Mouse (Mus musculus): ENCODE measurements at regions not wholly inside any gene's neighbourhood (a gene's known extent, or its start where the extent isn't known, plus 50 kb on each side); places are given as distances from the start of the nearest gene placed in this dataset.

GRCm38 (mm10) chr14:8867641-8868040 is 201.6 kb upstream of the 4930452B06Rik start:
- no peak for DNase-seq (ENCODE audit: low read depth in 2 of 2, low spot score in 2 of 2)

- DNase-seq (ENCODE audit: low read depth in 2 of 2, low spot score in 2 of 2) = no peak
These were observed 185.5 kb upstream of the 4930452B06Rik start for GRCm38 (mm10) chr14:8851572-8851971.

GRCm38 (mm10) chr14:8850208-8850607 is 184.2 kb upstream of the 4930452B06Rik start:
- no peak for DNase-seq (ENCODE audit: low read depth in 2 of 2, low spot score in 2 of 2)

GRCm38 (mm10) chr14:8833516-8833915 is 167.5 kb upstream of the 4930452B06Rik start:
- no peak for DNase-seq (ENCODE audit: low read depth in 2 of 2, low spot score in 2 of 2)

GRCm38 (mm10) chr14:8800217-8800616 is 134.2 kb upstream of the 4930452B06Rik start:
- DNase-seq (ENCODE audit: low read depth in 2 of 2, low spot score in 2 of 2) = peak; percentile 5 to 6

GRCm38 (mm10) chr14:8789348-8789747 is 123.3 kb upstream of the 4930452B06Rik start:
- no peak for DNase-seq (ENCODE audit: low read depth in 2 of 2, low spot score in 2 of 2)

GRCm38 (mm10) chr14:8760541-8760940 is 94.5 kb upstream of the 4930452B06Rik start:
- DNase-seq (ENCODE audit: low read depth in 2 of 2, low spot score in 2 of 2) = no peak

GRCm38 (mm10) chr14:8736831-8737230 is 70.8 kb upstream of the 4930452B06Rik start:
- DNase-seq (ENCODE audit: low read depth in 2 of 2, low spot score in 2 of 2) = no peak

- DNase-seq (ENCODE audit: low read depth in 2 of 2, low spot score in 2 of 2) = no peak
These were observed 67.2 kb upstream of the 4930452B06Rik start for GRCm38 (mm10) chr14:8733261-8733660.

- DNase-seq (ENCODE audit: low read depth in 2 of 2, low spot score in 2 of 2) = no peak
These were observed 61.3 kb upstream of the 4930452B06Rik start for GRCm38 (mm10) chr14:8727364-8727763.

Measured in CD8-positive naive resting alpha-beta T cell, adult 2 months (primary cell).